Mouse (Mus musculus): ENCODE measurements around the gene Il31ra. TPM values are rescaled to one million over a fixed set of nuclear protein-coding genes. Genes with fewer than 3 reads are reported as not detected.
A peak's percentile ranks its signal among the peaks of the same experiment; 100 is the strongest.

Il31ra gene
- total RNA-seq, 2 experiments from 2014 or later = 0.21 to 0.41 TPM

- intact Hi-C loops (cut with DNase I) = no loop called here
- Histone ChIP-seq H3K4me3 (no peak overlapping the region), H3K27ac (no peak overlapping the region)
- no peak for DNase-seq (ENCODE audit: extremely low spot score in 1 of 2, low spot score in 2 of 2)
- TF ChIP-seq CTCF (IDR thresholded peaks at IDR 0.05) = no peak
Observed at GRCm38 (mm10) chr13:112553304-112553703, 40.9 kb downstream of the Il31ra start.

DNA sequence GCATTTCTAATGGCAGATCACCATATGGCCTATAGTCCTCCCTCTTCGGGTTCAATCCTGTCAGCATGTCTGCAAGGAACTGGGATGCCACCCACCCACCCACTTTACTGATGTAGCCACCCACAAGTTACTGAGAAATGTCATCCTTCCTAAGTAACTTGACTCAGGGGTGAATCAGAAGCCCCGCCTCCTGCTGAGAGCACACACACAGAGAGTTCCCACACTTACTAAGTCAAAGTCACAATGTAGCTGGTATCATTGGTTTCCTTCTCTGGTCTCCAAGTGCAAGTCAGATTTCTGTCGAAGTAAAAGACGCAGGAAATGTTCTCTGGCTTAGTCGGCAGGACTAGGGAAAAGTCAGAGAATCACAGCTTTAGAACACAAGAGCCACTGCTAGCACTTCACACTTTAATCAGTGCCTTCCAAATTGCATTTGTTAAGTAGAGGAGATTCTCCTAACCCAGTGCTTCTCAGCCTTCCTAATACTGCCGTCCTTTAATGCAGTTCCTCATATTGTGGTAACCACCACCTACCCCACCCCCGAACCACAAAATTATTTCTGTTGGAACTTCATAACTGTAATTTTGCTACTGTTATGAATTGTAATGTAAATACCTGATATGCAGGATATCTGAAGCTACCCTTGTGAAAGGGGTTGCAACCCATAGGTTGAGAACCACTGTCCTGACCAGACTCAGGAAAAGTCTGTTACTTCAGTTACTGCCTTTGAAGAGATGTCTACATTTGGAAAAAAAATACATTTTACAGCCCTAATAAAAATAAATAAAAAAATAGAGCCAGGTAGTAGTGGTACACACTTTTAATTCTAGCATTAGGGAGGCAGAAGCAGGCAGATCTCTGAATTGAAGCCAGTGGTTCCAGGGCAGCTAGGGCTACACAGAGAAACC is 42.3 kb downstream of the Il31ra start:
- intact Hi-C loops (cut with DNase I) = no loop called here
- Histone ChIP-seq H3K27ac (no peak overlapping the region), H3K4me3 (no peak overlapping the region)
- DNase-seq (ENCODE audit: extremely low spot score in 1 of 2, low spot score in 2 of 2) = no peak
- no peak for TF ChIP-seq CTCF (IDR thresholded peaks at IDR 0.05)

DNA sequence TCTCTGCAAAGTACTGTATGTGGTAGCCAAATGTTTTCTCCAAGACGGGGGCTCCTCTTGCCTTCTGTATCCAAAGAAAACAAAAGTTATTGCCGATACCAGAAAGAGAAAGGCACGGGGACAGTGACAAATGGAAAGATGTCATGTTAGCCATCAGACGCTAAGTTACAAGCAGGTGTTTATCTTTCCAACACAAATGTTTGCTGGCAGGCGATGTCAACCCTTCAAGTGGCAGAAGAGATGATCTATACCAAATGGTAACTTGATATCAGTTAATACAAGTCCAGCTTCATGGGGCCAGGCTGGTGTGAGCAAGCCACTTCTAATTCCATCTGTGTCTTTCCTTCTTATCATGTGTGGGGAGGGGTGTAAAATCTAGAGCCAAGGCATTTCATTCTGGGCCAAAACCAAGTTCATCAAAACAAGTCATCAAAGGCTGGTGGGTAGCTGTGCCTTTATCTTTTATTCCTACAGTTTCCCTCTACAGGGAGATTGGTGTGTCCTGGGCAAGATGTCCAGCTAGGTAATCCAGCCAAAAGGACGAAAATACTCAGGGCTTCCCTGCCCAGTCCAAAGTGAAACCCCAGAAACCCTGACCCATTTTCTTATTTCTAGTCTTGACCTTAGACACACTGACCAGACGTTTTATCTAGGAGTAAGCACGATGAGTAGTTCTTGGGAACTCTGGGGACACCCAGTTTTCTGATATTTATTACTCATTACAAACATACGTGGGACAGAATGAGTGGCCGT is 52.8 kb downstream of the Il31ra start:
- no peak for DNase-seq (ENCODE audit: extremely low spot score in 1 of 2, low spot score in 2 of 2)
- no peak for TF ChIP-seq CTCF (IDR thresholded peaks at IDR 0.05)
- Histone ChIP-seq H3K4me3 (no peak overlapping the region), H3K27ac (no peak overlapping the region)
- intact Hi-C loops (cut with DNase I) = no loop called here

- Histone ChIP-seq H3K4me3 (no peak overlapping the region), H3K27ac (no peak overlapping the region)
- TF ChIP-seq CTCF (IDR thresholded peaks at IDR 0.05) = no peak
- intact Hi-C loops (cut with DNase I) = no loop called here
- DNase-seq (ENCODE audit: extremely low spot score in 1 of 2, low spot score in 2 of 2) = no peak
Observed at GRCm38 (mm10) chr13:112540616-112541015, 53.5 kb downstream of the Il31ra start.

DNA sequence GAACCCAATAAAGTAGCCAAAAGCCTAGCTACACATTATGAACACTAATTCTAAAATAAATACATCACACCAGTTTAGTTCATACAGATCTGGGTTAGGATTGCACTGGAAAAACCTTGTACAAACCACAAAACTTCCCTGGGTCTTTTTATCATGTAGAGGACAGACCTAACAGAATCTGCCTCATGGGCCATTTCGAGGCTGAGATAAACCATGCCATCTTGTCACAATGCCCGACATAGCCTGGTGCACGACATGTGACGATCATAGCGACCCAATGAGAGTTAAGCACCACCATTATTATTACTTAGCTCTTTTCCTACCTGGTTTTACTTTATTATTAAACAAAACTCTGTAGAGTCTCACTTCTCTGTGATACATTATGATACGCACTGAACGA is 57.1 kb downstream of the Il31ra start:
- intact Hi-C loops (cut with DNase I) = no loop called here
- TF ChIP-seq CTCF (IDR thresholded peaks at IDR 0.05) = no peak
- H3K27ac ChIP-seq = no peak overlapping the region
- H3K4me3 ChIP-seq = no peak overlapping the region
- no peak for DNase-seq (ENCODE audit: extremely low spot score in 1 of 2, low spot score in 2 of 2)

- intact Hi-C loops (cut with DNase I) = no loop called here
- no peak for TF ChIP-seq CTCF (IDR thresholded peaks at IDR 0.05)
- H3K4me3 ChIP-seq = no peak overlapping the region
- DNase-seq (ENCODE audit: extremely low spot score in 1 of 2, low spot score in 2 of 2) = no peak
- H3K27ac ChIP-seq = no peak overlapping the region
Observed at GRCm38 (mm10) chr13:112536611-112537010, 57.5 kb downstream of the Il31ra start.

DNA sequence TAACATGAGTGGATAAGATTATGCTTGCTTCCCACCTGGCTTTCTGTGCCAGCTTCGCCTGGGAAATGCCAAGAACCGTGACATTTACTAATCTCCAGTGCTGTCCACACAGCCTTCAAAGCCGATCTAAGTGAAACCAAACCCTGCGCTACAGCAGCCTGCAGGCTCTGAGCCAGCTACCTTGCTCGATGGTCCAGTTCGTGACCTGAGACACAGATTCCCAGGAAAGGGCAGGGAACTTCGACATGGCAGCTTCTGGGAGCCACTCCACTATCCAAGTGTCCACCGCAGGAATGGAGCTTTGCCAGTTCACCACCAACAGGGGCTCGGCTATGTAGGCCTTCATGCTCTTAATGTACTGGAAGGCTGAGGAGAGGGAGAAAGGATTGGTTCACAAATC is 60.6 kb downstream of the Il31ra start:
- DNase-seq (ENCODE audit: extremely low spot score in 1 of 2, low spot score in 2 of 2) = no peak
- Histone ChIP-seq H3K4me3 (no peak overlapping the region), H3K27ac (no peak overlapping the region)
- no peak for TF ChIP-seq CTCF (IDR thresholded peaks at IDR 0.05)
- intact Hi-C loops (cut with DNase I) = loop anchor here (5.0 kb wide), 1 partner anchor 226 kb away; no protein-coding TSS in a partner anchor

- no peak for DNase-seq (ENCODE audit: extremely low spot score in 1 of 2, low spot score in 2 of 2)
- no peak for TF ChIP-seq CTCF (IDR thresholded peaks at IDR 0.05)
- no peak overlapping the region for H3K27ac ChIP-seq
- no peak overlapping the region for H3K4me3 ChIP-seq
- intact Hi-C loops (cut with DNase I) = loop anchor here (5.0 kb wide), 1 partner anchor 225 kb away; no protein-coding TSS in a partner anchor
Observed at GRCm38 (mm10) chr13:112532235-112532634, 61.9 kb downstream of the Il31ra start.

DNA sequence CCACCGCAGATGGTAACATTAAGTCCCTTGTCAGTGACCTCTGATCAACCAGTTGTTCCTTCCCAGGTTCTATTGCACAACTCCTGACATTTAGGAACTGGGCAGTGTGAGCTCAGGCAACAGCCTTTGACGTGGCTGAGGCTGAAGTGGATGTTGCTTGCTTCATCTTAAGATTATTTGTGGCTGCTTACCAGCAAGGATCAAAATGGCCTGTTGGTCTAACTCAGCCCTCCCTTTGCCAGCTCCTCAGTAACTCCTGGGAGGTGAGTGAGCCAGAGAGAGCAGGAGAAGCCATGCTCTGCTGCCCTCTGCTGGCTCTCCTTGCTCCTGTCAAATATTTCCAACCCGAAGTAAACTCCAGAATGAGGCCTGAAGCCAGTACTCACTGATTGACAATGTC is 64.3 kb downstream of the Il31ra start:
- peak; percentile 66 to 71 for DNase-seq (ENCODE audit: extremely low spot score in 1 of 2, low spot score in 2 of 2)
- TF ChIP-seq CTCF (IDR thresholded peaks at IDR 0.05) = peak; percentile 89

DNA sequence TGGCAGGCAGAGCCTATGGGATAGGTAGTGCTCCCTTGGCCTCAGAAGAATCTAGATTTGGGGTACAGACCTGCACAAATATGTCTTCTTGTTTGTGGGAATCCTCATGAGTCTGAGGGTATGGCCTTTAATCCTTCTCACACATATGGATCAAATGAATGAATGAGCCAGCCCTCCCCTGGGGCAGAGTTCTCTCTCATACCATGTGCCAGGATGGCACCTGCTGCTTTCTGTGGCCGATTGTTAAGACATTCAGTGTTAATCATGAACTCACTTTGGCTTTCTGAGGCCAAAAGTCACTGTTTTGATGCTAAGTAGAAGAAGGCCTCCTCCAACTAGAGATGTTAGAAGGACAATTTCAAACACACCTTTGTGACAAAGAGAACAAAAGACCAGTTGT is 67.0 kb downstream of the Il31ra start:
- TF ChIP-seq CTCF (IDR thresholded peaks at IDR 0.05) = no peak
- DNase-seq (ENCODE audit: extremely low spot score in 1 of 2, low spot score in 2 of 2) = no peak
- intact Hi-C loops (cut with DNase I) = no loop called here
- H3K4me3 ChIP-seq = no peak overlapping the region
- no peak overlapping the region for H3K27ac ChIP-seq

More for the DNA sequence above, 64.3 kb downstream of the Il31ra start:
- Histone ChIP-seq H3K4me3 (no peak overlapping the region), H3K27ac (no peak overlapping the region)
- intact Hi-C loops (cut with DNase I) = loop anchor here (5.0 kb wide), 1 partner anchor 223 kb away; no protein-coding TSS in a partner anchor

- Histone ChIP-seq H3K4me3 (no peak overlapping the region), H3K27ac (no peak overlapping the region)
- DNase-seq (ENCODE audit: extremely low spot score in 1 of 2, low spot score in 2 of 2) = no peak
- intact Hi-C loops (cut with DNase I) = no loop called here
- TF ChIP-seq CTCF (IDR thresholded peaks at IDR 0.05) = no peak
Observed at GRCm38 (mm10) chr13:112523346-112523970, 70.7 kb downstream of the Il31ra start.

GRCm38 (mm10) chr13:112522896-112523295 is 71.3 kb downstream of the Il31ra start:
- H3K27ac ChIP-seq = no peak overlapping the region
- no peak overlapping the region for H3K4me3 ChIP-seq
- intact Hi-C loops (cut with DNase I) = no loop called here
- no peak for TF ChIP-seq CTCF (IDR thresholded peaks at IDR 0.05)
- no peak for DNase-seq (ENCODE audit: extremely low spot score in 1 of 2, low spot score in 2 of 2)
